Mouse (Mus musculus): ENCODE measurements around the gene Slc25a47.

GRCm38 (mm10) chr12:108811133-108811532 is 24.7 kb upstream of the Slc25a47 start:
- TF ChIP-seq POLR2A (IDR thresholded peaks at IDR 0.05; ENCODE audit: low read depth, low read length) (no peak), CTCF (IDR thresholded peaks at IDR 0.05; ENCODE audit: borderline replicate concordance, insufficient read depth, low read length) (no peak)

Data from embryonic fibroblast, embryonic 13.5 days (primary cell).